Mouse (Mus musculus): ENCODE measurements around the gene Slc25a29. TPM values are rescaled to one million over a fixed set of nuclear protein-coding genes. Genes with fewer than 3 reads are reported as not detected.
A peak's percentile ranks its signal among the peaks of the same experiment; 100 is the strongest.

The Slc25a29 gene
- 3.0 and 3.3 TPM in 2 replicates for polyA plus RNA-seq (2016; fragmentation: Nextera tagmentation; extraction: Ambion mirVana)

DNA sequence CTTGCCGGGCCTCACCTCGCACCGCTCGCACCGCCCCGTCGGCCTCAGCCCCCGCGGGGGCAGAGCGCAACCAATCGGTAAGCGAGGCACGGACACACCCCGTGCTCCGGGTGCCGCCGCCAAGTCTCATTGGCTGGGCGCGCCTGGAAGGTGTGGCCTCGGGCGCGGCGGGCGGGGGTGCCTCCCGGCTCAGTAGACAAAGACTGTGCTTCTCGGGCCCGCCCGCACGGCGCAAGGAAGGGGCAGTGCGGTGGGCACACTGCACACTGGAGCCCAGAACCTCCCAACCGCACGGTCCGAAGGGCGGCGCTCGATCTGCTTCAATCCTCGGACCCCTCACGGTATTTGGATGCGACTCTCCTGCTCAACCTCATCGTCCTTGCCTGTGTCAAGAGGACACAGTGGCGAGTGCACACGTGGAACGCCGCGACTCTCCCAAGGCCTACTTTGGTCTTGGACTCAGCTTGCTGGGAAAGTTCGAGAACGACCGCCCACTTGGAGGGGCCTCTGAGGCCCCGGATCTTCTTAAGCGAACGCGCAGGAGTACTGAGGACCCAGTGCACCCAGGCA, at the start of gene Slc25a29, which contains the start of gene Slc25a47:
Gene Slc25a29 (minus strand): TSS at position 44 of the 570 bp plus-strand sequence.
Gene Slc25a47 (plus strand): TSS at position 207 of the 570 bp plus-strand sequence.
- H3K4me1 ChIP-seq (replicated peaks): peaks cover 38% of the 10 kb centered on the region
- WGBS: under 1% methylated on average over 49 of the region's 53 CpGs
- H3K9me3 ChIP-seq (replicated peaks): no peaks in the 10 kb centered on the region
- H3K4me2 ChIP-seq: peak within 1 kb of the TSS; percentile 99
- peaks cover 20% of the 10 kb centered on the region for H3K36me3 ChIP-seq
- peak within 1 kb of the TSS; percentile 72 for H3K4me3 ChIP-seq
- peak; percentile 99 for ATAC-seq (ENCODE audit: insufficient number of reproducible peaks, low FRiP score)
- peak within 1 kb of the TSS; percentile 76 for H3K27ac ChIP-seq (ENCODE audit: poor library complexity, severe bottlenecking)
- peak within 1 kb of the TSS; percentile 82 for H3K9ac ChIP-seq
- H3K27me3 ChIP-seq (replicated peaks): 0 out of 2 replicates have a peak, but pooled peaks cover 10% of the 10 kb centered on the region

GRCm38 (mm10) chr12:108882776-108883175, 47.1 kb upstream of the Slc25a29 start:
- H3K36me3 ChIP-seq: peaks cover 84% of the 10 kb centered on the region
- no peak overlapping the region for H3K4me2 ChIP-seq
- no peaks in the 10 kb centered on the region for H3K4me1 ChIP-seq (replicated peaks)
- no peaks in the 10 kb centered on the region for H3K9me3 ChIP-seq (replicated peaks)
- H3K27ac ChIP-seq (ENCODE audit: poor library complexity, severe bottlenecking): no peak overlapping the region
- no peak for ATAC-seq (ENCODE audit: insufficient number of reproducible peaks, low FRiP score)
- H3K4me3 ChIP-seq: no peak overlapping the region
- H3K27me3 ChIP-seq (replicated peaks): no peaks in the 10 kb centered on the region
- no peak overlapping the region for H3K9ac ChIP-seq
- WGBS: 81% methylated on average over 8 of the region's 8 CpGs

GRCm38 (mm10) chr12:108881192-108881591, 45.5 kb upstream of the Slc25a29 start:
- no peaks in the 10 kb centered on the region for H3K27me3 ChIP-seq (replicated peaks)
- H3K4me2 ChIP-seq: no peak overlapping the region
- no peaks in the 10 kb centered on the region for H3K4me1 ChIP-seq (replicated peaks)
- H3K27ac ChIP-seq (ENCODE audit: poor library complexity, severe bottlenecking): no peak overlapping the region
- WGBS: 91% methylated on average over 3 of the region's 3 CpGs
- H3K9me3 ChIP-seq (replicated peaks): no peaks in the 10 kb centered on the region
- no peak overlapping the region for H3K4me3 ChIP-seq
- no peak for ATAC-seq (ENCODE audit: insufficient number of reproducible peaks, low FRiP score)
- no peak overlapping the region for H3K9ac ChIP-seq
- H3K36me3 ChIP-seq: peaks cover 74% of the 10 kb centered on the region

DNA sequence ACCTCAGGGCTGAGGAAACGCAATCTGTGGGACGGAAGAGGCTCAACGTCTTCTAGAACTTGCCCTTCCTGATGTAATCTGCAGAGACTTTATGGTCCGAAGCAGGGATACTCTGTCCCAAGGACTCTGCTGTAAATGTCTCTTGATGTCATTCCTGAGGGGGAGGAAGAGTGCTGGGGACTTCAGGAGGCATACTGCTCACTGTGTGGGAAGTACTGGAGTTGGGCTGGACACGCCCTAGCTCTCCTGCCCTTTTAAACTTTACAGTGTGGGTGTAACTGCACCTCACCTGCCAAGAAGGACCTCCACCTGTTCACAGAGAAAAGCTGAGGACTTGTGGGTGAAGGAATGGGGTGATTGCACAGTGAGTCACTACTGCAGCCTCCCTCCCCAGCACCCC, 44.9 kb upstream of the Slc25a29 start:
- no peak for ATAC-seq (ENCODE audit: insufficient number of reproducible peaks, low FRiP score)
- Histone ChIP-seq H3K4me2 (no peak overlapping the region), H3K9me3 (replicated peaks) (no peaks in the 10 kb centered on the region), H3K27ac (ENCODE audit: poor library complexity, severe bottlenecking) (no peak overlapping the region), H3K4me1 (replicated peaks) (no peaks in the 10 kb centered on the region), H3K9ac (no peak overlapping the region), H3K36me3 (peaks cover 68% of the 10 kb centered on the region), H3K4me3 (no peak overlapping the region), H3K27me3 (replicated peaks) (no peaks in the 10 kb centered on the region)
- WGBS: 92% methylated on average over 5 of the region's 5 CpGs

GRCm38 (mm10) chr12:108879138-108879537, 43.5 kb upstream of the Slc25a29 start:
- no peak for ATAC-seq (ENCODE audit: insufficient number of reproducible peaks, low FRiP score)
- Histone ChIP-seq H3K36me3 (peaks cover 69% of the 10 kb centered on the region), H3K9me3 (replicated peaks) (no peaks in the 10 kb centered on the region), H3K9ac (no peak overlapping the region), H3K27ac (ENCODE audit: poor library complexity, severe bottlenecking) (no peak overlapping the region), H3K4me2 (no peak overlapping the region), H3K4me1 (replicated peaks) (no peaks in the 10 kb centered on the region), H3K4me3 (no peak overlapping the region), H3K27me3 (replicated peaks) (no peaks in the 10 kb centered on the region)
- WGBS: 73% methylated on average over 4 of the region's 4 CpGs

GRCm38 (mm10) chr12:108873122-108873521, 37.4 kb upstream of the Slc25a29 start:
- Histone ChIP-seq H3K27me3 (replicated peaks) (no peaks in the 10 kb centered on the region), H3K9ac (no peak overlapping the region), H3K36me3 (peaks cover 75% of the 10 kb centered on the region), H3K4me2 (no peak overlapping the region), H3K27ac (ENCODE audit: poor library complexity, severe bottlenecking) (no peak overlapping the region), H3K9me3 (replicated peaks) (peaks cover 4% of the 10 kb centered on the region; the same call in 1 of the 2 replicates), H3K4me3 (no peak overlapping the region), H3K4me1 (replicated peaks) (no peaks in the 10 kb centered on the region)
- WGBS: 81% methylated on average over 5 of the region's 5 CpGs
- ATAC-seq (ENCODE audit: insufficient number of reproducible peaks, low FRiP score): no peak

GRCm38 (mm10) chr12:108869575-108869974, 33.9 kb upstream of the Slc25a29 start:
- Histone ChIP-seq H3K4me2 (no peak overlapping the region), H3K27ac (ENCODE audit: poor library complexity, severe bottlenecking) (no peak overlapping the region), H3K4me1 (replicated peaks) (no peaks in the 10 kb centered on the region; the same call in 1 of the 2 replicates), H3K9ac (no peak overlapping the region), H3K27me3 (replicated peaks) (no peaks in the 10 kb centered on the region), H3K9me3 (replicated peaks) (peaks cover 4% of the 10 kb centered on the region; the same call in 1 of the 2 replicates), H3K4me3 (no peak overlapping the region), H3K36me3 (peaks cover 89% of the 10 kb centered on the region)
- no peak for ATAC-seq (ENCODE audit: insufficient number of reproducible peaks, low FRiP score)
- 81% methylated on average over 2 of the region's 2 CpGs for WGBS

DNA sequence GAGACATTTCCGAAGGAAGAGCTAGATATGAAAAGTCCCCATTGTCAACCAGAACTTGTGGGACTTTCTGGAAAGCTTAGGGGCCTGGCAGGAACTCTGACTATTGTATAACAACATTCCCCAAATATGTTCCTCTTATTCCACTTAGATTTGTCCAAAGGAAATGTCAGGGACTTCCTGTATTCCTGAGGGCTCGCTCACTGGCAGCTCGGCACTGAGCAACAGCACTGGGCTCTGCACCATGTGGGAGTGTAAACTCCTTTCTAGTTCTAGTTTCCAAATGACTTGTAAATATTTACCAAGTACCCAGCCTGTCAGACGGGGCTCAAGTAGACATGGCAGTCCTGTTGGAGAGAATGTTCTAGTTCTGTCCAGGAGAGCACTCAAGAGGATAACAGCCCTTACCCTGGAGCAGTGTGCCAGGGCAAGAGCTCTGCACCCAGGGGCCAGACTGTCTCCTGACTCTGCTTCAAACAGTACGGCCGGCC, 29.4 kb upstream of the Slc25a29 start:
- Histone ChIP-seq H3K4me1 (replicated peaks) (no peaks in the 10 kb centered on the region; the same call in 1 of the 2 replicates), H3K27me3 (replicated peaks) (no peaks in the 10 kb centered on the region), H3K4me2 (no peak overlapping the region), H3K4me3 (no peak overlapping the region), H3K9me3 (replicated peaks) (peaks cover 4% of the 10 kb centered on the region; the same call in 1 of the 2 replicates), H3K36me3 (peaks cover 96% of the 10 kb centered on the region), H3K9ac (no peak overlapping the region), H3K27ac (ENCODE audit: poor library complexity, severe bottlenecking) (peak overlapping the region; percentile 24; the same call in 1 of the 2 replicates)
- 79% methylated on average over 6 of the region's 6 CpGs for WGBS
- no peak; the same call in 1 of the 2 replicates for ATAC-seq (ENCODE audit: insufficient number of reproducible peaks, low FRiP score)

- no peaks in the 10 kb centered on the region for H3K4me1 ChIP-seq (replicated peaks)
- no peak overlapping the region for H3K4me2 ChIP-seq
- no peak overlapping the region for H3K4me3 ChIP-seq
- H3K27ac ChIP-seq (ENCODE audit: poor library complexity, severe bottlenecking): no peak overlapping the region
- no peaks in the 10 kb centered on the region for H3K9me3 ChIP-seq (replicated peaks)
- H3K27me3 ChIP-seq (replicated peaks): no peaks in the 10 kb centered on the region
- no peak overlapping the region for H3K9ac ChIP-seq
- 74% methylated on average over 5 of the region's 5 CpGs for WGBS
- ATAC-seq (ENCODE audit: insufficient number of reproducible peaks, low FRiP score): no peak
- H3K36me3 ChIP-seq: peaks cover 45% of the 10 kb centered on the region
Measured at GRCm38 (mm10) chr12:108858486-108858885, 22.8 kb upstream of the Slc25a29 start.

DNA sequence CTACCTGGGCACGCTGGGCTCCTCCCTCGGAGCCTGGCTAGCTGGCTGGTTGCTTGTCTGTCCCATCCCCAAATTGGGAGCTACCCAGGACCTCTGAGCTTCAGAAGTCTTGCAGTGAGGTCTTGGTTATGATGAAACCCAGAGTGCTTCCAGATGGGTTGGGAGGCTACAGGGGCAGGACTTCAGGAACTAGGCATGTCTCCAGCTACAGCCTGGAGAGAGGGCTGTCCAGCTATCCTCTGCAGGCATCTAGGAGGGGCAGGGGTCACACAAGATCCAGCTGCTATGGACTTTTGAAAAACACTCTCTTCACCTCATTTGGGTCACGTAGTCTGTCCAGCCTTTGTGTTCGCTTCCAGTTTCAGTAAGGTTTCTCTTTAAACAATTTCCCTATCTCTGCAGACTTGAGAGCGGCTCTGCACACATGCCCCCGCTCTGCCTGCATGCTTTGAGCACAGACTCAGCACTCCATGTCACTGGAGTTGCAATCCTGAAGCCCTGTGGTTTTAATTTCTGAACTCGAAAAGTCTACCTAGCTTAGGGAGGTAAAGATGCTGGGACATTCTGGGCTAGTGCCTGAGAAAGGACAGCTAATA, 22.0 kb upstream of the Slc25a29 start:
- WGBS: 77% methylated on average over 7 of the region's 7 CpGs
- no peak overlapping the region for H3K4me2 ChIP-seq
- peaks cover 37% of the 10 kb centered on the region for H3K36me3 ChIP-seq
- ATAC-seq (ENCODE audit: insufficient number of reproducible peaks, low FRiP score): no peak
- no peaks in the 10 kb centered on the region for H3K27me3 ChIP-seq (replicated peaks)
- no peaks in the 10 kb centered on the region for H3K9me3 ChIP-seq (replicated peaks)
- H3K9ac ChIP-seq: no peak overlapping the region
- no peak overlapping the region for H3K4me3 ChIP-seq
- no peaks in the 10 kb centered on the region for H3K4me1 ChIP-seq (replicated peaks)
- no peak overlapping the region for H3K27ac ChIP-seq (ENCODE audit: poor library complexity, severe bottlenecking)

DNA sequence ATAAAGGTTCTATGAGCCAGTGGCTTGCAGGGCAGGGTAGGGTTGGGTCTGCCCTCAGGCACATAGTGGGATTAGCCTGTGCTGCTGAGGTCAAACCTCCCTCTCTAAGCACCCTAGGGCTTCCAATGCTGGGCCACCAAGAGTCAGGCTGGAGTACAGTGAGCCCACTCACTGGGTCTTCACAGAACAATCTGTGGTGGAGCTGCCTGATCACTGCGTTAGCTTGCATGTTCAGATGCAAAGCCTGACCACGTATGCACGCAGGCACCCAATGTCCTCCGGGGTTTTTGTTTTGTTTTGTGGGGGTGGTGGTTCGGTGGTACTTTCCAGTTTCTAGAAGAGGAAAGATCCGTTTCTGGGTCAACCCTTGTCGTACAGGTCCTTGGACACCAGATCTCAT, 21.4 kb upstream of the Slc25a29 start:
- H3K4me1 ChIP-seq (replicated peaks): no peaks in the 10 kb centered on the region
- WGBS: 86% methylated on average over 7 of the region's 7 CpGs
- no peak for ATAC-seq (ENCODE audit: insufficient number of reproducible peaks, low FRiP score)
- H3K4me3 ChIP-seq: no peak overlapping the region
- H3K27me3 ChIP-seq (replicated peaks): no peaks in the 10 kb centered on the region
- no peak overlapping the region for H3K9ac ChIP-seq
- H3K36me3 ChIP-seq: peaks cover 31% of the 10 kb centered on the region
- no peaks in the 10 kb centered on the region for H3K9me3 ChIP-seq (replicated peaks)
- H3K27ac ChIP-seq (ENCODE audit: poor library complexity, severe bottlenecking): no peak overlapping the region
- H3K4me2 ChIP-seq: no peak overlapping the region
